Mouse (Mus musculus): ENCODE measurements around the gene Bsdc1. TPM values are rescaled to one million over a fixed set of nuclear protein-coding genes. Genes with fewer than 3 reads are reported as not detected.
A peak's percentile ranks its signal among the peaks of the same experiment; 100 is the strongest.
"Not testable (repeated sequence)": the region's sequence is repeated elsewhere in the genome, so short reads cannot be mapped to it uniquely, and the experiment has no call there.

Gene Bsdc1
- total RNA-seq, 2 experiments from 2014 or later = 59.8 to 62.7 TPM

- no peak for DNase-seq (ENCODE audit: low spot score in 2 of 2)
Measured at GRCm38 (mm10) chr4:129511413-129512096, 50.2 kb downstream of the Bsdc1 start.

- peak; percentile 43 to 44 for DNase-seq (ENCODE audit: low spot score in 2 of 2)
Measured at GRCm38 (mm10) chr4:129513086-129513767, 51.8 kb downstream of the Bsdc1 start, which contains the start of gene Marcksl1. Gene Marcksl1 (plus strand): TSS chr4:129513581.

- no peak for DNase-seq (ENCODE audit: low spot score in 2 of 2)
Measured at GRCm38 (mm10) chr4:129513891-129514290, 52.5 kb downstream of the Bsdc1 start.

DNA sequence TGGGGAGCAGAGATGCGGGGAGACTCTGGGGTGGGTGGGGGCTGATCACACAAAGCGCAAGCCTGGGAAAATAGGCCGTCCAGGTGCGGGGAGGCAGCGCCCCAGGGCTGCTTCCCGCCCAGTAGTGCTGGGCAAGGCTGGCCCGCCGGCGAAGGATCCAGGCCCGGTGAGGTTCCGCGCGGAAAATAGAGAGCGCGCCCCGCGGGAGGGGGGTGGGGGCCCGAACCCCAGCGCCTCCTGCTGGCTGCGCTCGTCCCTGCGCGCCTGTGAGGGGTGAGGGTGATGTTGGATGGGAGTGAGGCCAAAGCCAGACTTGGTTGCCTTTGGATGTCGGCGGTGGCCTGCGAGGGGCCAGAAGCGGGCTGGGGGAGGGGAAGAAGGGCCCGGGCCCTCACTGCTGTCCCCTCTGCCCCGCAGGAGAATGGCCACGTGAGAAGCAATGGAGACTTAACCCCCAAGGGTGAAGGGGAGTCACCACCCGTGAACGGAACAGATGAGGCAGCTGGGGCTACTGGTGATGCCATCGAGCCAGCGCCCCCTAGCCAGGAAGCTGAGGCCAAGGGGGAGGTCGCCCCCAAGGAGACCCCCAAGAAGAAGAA, 53.0 kb downstream of the Bsdc1 start:
- DNase-seq (ENCODE audit: low spot score in 2 of 2) = no peak

DNA sequence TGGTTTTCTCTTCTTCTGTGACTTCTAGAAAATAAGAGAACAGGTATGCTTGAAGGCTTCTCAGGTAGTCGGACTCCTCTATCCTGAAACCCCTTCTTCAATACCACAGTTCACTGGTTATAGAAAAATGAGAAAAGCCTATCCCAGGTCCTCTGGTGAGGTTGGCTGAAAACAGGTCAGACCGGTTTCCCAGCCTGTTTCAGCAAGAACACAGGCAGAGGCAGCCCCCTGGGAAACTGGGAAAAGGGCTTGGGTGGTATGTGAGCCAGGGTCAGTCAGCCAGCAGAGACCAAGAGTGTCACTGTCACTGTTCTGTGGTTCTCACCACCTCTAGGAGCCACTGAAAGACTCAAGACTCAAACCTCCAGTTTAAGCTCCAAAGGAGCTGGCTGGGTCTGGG, 55.5 kb downstream of the Bsdc1 start:
- DNase-seq (ENCODE audit: low spot score in 2 of 2) = no peak

GRCm38 (mm10) chr4:129518519-129518918, 57.1 kb downstream of the Bsdc1 start:
- DNase-seq (ENCODE audit: low spot score in 2 of 2) = no peak

GRCm38 (mm10) chr4:129525338-129525737, 64.0 kb downstream of the Bsdc1 start:
- DNase-seq (ENCODE audit: low spot score in 2 of 2) = no peak

- no peak for DNase-seq (ENCODE audit: low spot score in 2 of 2)
Measured at GRCm38 (mm10) chr4:129525889-129526288, 64.5 kb downstream of the Bsdc1 start.

- not testable (repeated sequence) for DNase-seq (ENCODE audit: low spot score in 2 of 2)
Measured at GRCm38 (mm10) chr4:129528901-129529300, 67.5 kb downstream of the Bsdc1 start.

Other genes starting within 250 kb of the Bsdc1 start
- gene C77080, start 200.2 kb upstream of the Bsdc1 start, total RNA-seq (2021) = 10 to 100 TPM; 23.1 to 24.0 TPM
- gene Sync, start 174.0 kb upstream of the Bsdc1 start, total RNA-seq (2021) = 1 to 10 TPM; 1.9 to 2.5 TPM
- 100 to 1,000 TPM; 122 to 129 TPM for gene Rbbp4, start 126.2 kb upstream of the Bsdc1 start, total RNA-seq (2021)
- gene Zbtb8os, start 125.9 kb upstream of the Bsdc1 start, total RNA-seq (2021) = 10 to 100 TPM; 28.5 to 31.9 TPM
- gene Zbtb8a, start 83.5 kb upstream of the Bsdc1 start, total RNA-seq (2021) = 1 to 10 TPM; 4.8 to 5.0 TPM
- 1 to 10 TPM; 6.2 to 7.2 TPM for gene Zbtb8b, start 20.7 kb upstream of the Bsdc1 start, total RNA-seq (2021)
- not detected for gene Tssk3, start 29.4 kb downstream of the Bsdc1 start, total RNA-seq (2021)
- under 1 TPM in 1 of 2 experiments, not detected in 1; 0.66 TPM for gene Fam229a, start 29.6 kb downstream of the Bsdc1 start, total RNA-seq (2021)
- 10 to 100 TPM; 58.3 to 84.6 TPM for gene Marcksl1, start 52.0 kb downstream of the Bsdc1 start, total RNA-seq (2021)
- gene Hdac1, start 81.1 kb downstream of the Bsdc1 start, total RNA-seq (2021) = 10 to 100 TPM; 21.5 to 22.7 TPM
- 1 to 10 TPM; 1.2 to 4.4 TPM for gene Lck, start 112.1 kb downstream of the Bsdc1 start, total RNA-seq (2021)
- under 1 TPM in 1 of 2 experiments, not detected in 1; 0.46 TPM for gene Fam167b, start 117.0 kb downstream of the Bsdc1 start, total RNA-seq (2021)
- gene Eif3i, start 139.1 kb downstream of the Bsdc1 start, total RNA-seq (2021) = 100 to 1,000 TPM; 124 to 128 TPM
- gene Tmem234, start 139.1 kb downstream of the Bsdc1 start, total RNA-seq (2021) = 10 to 100 TPM; 89.2 to 90.1 TPM
- 1 to 10 TPM; 4.1 to 4.5 TPM for gene Dcdc2b, start 152.7 kb downstream of the Bsdc1 start, total RNA-seq (2021)
- gene Iqcc, start 157.5 kb downstream of the Bsdc1 start, total RNA-seq (2021) = 10 to 100 TPM; 25.9 to 27.2 TPM
- 10 to 100 TPM; 45.9 to 53.5 TPM for gene Ccdc28b, start 162.4 kb downstream of the Bsdc1 start, total RNA-seq (2021)
- 10 to 100 TPM; 41.2 to 42.4 TPM for gene Txlna, start 179.5 kb downstream of the Bsdc1 start, total RNA-seq (2021)
- 10 to 100 TPM; 91.4 to 93.4 TPM for gene Kpna6, start 211.2 kb downstream of the Bsdc1 start, total RNA-seq (2021)
- 10 to 100 TPM; 14.5 to 14.9 TPM for gene Tmem39b, start 235.3 kb downstream of the Bsdc1 start, total RNA-seq (2021)

Measured in left cerebral cortex, adult 18-20 months (tissue).